Mouse (Mus musculus) liver, adult 2 months (tissue): ENCODE measurements at regions not wholly inside any gene's neighbourhood (a gene's known extent, or its start where the extent isn't known, plus 50 kb on each side); places are given as distances from the start of the nearest gene placed in this dataset.

ENCODE experiments used
- CTCF ChIP-seq: fragments of 200-500 bp; IDR thresholded peaks from 2 replicates; pipeline ENCODE4 v1.5.1; 2011; ENCODE audit warnings: low read depth, low read length, control low read depth
- POLR2A ChIP-seq: fragments of 200-500 bp; IDR thresholded peaks from 2 replicates; pipeline ENCODE4 v1.6.1; 2011; ENCODE audit warnings: low read length, control low read depth; ENCODE audit not compliant: insufficient read depth; ENCODE audit errors: extremely low read depth

GRCm38 (mm10) chr12:10178718-10179117 is 191.1 kb upstream of the Nt5c1b start:
- TF ChIP-seq CTCF = no peak
- no peak for TF ChIP-seq POLR2A
